Mouse (Mus musculus): ENCODE measurements at regions not wholly inside any gene's neighbourhood (a gene's known extent, or its start where the extent isn't known, plus 50 kb on each side); places are given as distances from the start of the nearest gene placed in this dataset.

- TF ChIP-seq CTCF (IDR thresholded peaks at IDR 0.05; ENCODE audit: low read depth), result no peak
- no peak for TF ChIP-seq EP300 (optimal IDR thresholded peaks at IDR 0.05)
These were observed 240.0 kb downstream of the Cd83 start for GRCm38 (mm10) chr13:44024612-44025011.

All from stomach, postnatal 0 days (tissue).